Mouse (Mus musculus) cerebellum, adult 18-20 months (tissue): ENCODE measurements around the gene Ets1.

ENCODE experiments used
- DNase-seq, 2 experiments: peaks; one replicate each; pipeline ENCODE4 v3.0.0; 2021

Ets1 gene

GRCm38 (mm10) chr9:32616516-32617429 lies 19.2 kb upstream of the Ets1 start:
- no peak for DNase-seq

- DNase-seq = no peak
These were observed 18.6 kb upstream of the Ets1 start for GRCm38 (mm10) chr9:32617430-32617768.

GRCm38 (mm10) chr9:32618544-32619120 lies 17.4 kb upstream of the Ets1 start:
- no peak for DNase-seq

GRCm38 (mm10) chr9:32619661-32620060 lies 16.4 kb upstream of the Ets1 start:
- no peak for DNase-seq

- DNase-seq = no peak
These were observed 15.6 kb upstream of the Ets1 start for GRCm38 (mm10) chr9:32620446-32620845.

- no peak for DNase-seq
These were observed 6.5 kb upstream of the Ets1 start for GRCm38 (mm10) chr9:32629385-32629981.

- DNase-seq = no peak
These were observed 4.7 kb upstream of the Ets1 start for GRCm38 (mm10) chr9:32631341-32631740.

- DNase-seq = no peak
These were observed 3.8 kb upstream of the Ets1 start for GRCm38 (mm10) chr9:32632237-32632636.

GRCm38 (mm10) chr9:32644981-32645380 lies 9.0 kb downstream of the Ets1 start:
- DNase-seq = no peak

- DNase-seq = no peak
These were observed 9.5 kb downstream of the Ets1 start for GRCm38 (mm10) chr9:32645475-32645874.

- no peak for DNase-seq
These were observed 10.7 kb downstream of the Ets1 start for GRCm38 (mm10) chr9:32646539-32647258.

- no peak for DNase-seq
These were observed 11.7 kb downstream of the Ets1 start for GRCm38 (mm10) chr9:32647506-32648250.

GRCm38 (mm10) chr9:32648286-32648685 lies 12.3 kb downstream of the Ets1 start:
- DNase-seq = no peak

GRCm38 (mm10) chr9:32650738-32651137 lies 14.7 kb downstream of the Ets1 start:
- DNase-seq = no peak

- DNase-seq = no peak
These were observed 16.1 kb downstream of the Ets1 start for GRCm38 (mm10) chr9:32652112-32652511.

GRCm38 (mm10) chr9:32654305-32654704 lies 18.3 kb downstream of the Ets1 start:
- no peak for DNase-seq

GRCm38 (mm10) chr9:32656351-32656844 lies 20.4 kb downstream of the Ets1 start:
- no peak for DNase-seq

GRCm38 (mm10) chr9:32657124-32657523 lies 21.1 kb downstream of the Ets1 start:
- no peak for DNase-seq

GRCm38 (mm10) chr9:32660406-32660960 lies 24.5 kb downstream of the Ets1 start:
- no peak for DNase-seq

- DNase-seq = no peak
These were observed 25.1 kb downstream of the Ets1 start for GRCm38 (mm10) chr9:32661071-32661470.

GRCm38 (mm10) chr9:32661561-32661960 lies 25.5 kb downstream of the Ets1 start:
- no peak for DNase-seq
